Mouse (Mus musculus) forelimb bud, embryonic 11.5 days (tissue): ENCODE results near the gene Myo1g.
A peak's percentile ranks its signal among the peaks of the same experiment; 100 is the strongest.
"Not testable (repeated sequence)": the region's sequence is repeated elsewhere in the genome, so short reads cannot be mapped to it uniquely, and the experiment has no call there.

Experiments
- DNase-seq: peaks from one replicate; pipeline ENCODE4 v3.0.0-alpha.2; 2012; ENCODE audit warnings: low read depth, low spot score

Gene Myo1g

DNA sequence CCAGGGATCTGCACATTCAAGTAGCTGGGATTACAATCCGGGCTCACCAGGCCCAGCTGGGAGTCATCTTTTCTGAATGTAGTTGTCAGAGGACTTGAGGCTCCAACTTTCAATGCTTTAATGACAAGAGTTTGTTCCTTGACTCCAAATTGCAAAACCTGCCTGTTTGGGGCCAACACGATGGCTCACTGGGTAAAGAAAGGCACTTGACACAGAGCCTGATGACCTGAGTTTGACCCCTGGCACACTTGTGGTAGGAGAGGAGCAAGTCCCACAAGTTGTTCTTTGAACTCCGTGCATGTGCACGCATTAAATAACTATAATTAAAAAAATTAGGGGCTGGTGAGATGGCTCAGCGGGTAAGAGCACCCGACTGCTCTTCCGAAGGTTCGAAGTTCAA is 9.2 kb upstream of the Myo1g start:
- no peak for DNase-seq

DNA sequence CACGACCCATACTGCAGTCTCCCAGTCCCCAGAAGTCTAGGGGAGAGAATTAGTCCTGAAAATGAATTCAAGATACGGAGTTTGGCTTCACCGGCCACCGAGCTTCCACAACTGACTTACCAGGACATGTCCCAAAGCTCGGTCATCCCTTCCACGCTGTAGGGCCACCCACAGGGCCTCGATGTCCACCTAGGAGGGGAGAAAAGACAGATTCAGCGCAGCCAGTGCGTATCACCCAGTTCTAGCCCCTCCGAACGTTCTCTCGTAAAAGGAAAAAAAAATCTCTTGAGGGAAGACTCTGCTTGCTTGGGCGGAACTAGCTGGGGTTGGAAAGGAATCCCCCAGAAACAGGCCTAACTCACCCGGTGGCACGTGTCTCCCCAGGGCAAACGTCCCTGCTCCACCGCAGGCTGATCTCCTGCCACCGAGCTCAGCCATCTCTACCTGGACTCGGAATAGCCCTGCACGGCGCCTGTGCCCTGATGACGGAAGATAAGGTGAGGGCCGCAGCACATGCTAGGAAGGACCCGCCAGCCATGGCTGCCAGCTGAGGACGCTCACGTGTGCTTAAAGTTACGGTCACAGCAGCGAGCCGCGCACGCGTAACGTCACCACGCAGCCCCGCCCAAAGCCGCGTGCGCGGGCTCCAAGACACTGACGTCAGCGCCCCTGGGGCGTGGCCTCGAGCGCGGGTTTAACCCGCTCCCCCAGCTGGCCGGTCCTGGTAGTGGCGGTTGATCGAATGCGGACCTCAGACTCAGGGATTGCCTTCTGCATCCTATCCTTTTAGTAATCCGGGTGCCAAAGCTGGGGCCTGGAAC is 7.6 kb upstream of the Myo1g start:
- peak; percentile 98 for DNase-seq

DNA sequence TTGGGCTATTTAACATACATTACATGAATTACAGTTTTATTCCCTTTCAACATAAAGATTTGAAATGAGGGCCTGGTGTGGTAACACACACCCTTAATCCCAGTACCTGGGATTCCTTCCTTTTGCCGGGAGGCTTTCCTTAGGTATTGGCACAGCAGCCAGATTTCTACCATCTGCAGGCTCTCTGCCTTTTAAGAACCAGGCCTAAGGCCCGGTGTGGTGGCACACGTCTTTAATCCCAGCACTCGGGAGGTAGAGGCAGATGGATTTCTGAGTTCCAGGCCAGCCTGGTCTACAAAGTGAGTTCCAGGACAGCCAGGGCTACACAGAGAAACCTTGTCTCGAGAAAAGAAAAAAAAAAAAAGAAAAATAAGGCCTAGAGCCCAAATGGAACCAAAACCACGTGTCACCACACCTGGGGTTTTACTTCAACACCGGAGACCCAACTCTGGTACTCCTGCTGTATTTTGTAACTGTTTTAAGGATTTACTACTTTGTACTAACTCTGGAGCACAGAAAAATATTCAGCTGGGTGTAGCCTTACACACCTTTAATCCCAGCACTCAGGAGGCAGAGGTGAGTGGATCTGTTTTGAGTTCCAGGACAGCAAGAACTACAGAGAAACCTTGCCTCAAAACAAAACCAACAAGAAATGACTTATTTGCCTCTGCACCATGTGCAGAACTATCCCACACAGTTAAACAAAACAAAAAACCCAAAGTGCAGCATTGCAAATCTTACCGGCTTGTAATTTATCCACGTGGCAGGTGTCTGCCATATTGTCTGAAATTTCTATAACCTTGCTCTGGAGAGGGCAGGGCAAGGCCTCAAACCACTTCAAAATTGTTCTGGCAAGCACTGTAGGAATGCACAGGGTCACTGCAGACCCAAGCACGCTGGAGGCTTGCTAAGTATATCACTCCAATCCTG is 6.8 kb upstream of the Myo1g start:
- DNase-seq: no peak

- DNase-seq: not testable (repeated sequence)
Measured at GRCm38 (mm10) chr11:6526526-6527255, 5.9 kb upstream of the Myo1g start.

DNA sequence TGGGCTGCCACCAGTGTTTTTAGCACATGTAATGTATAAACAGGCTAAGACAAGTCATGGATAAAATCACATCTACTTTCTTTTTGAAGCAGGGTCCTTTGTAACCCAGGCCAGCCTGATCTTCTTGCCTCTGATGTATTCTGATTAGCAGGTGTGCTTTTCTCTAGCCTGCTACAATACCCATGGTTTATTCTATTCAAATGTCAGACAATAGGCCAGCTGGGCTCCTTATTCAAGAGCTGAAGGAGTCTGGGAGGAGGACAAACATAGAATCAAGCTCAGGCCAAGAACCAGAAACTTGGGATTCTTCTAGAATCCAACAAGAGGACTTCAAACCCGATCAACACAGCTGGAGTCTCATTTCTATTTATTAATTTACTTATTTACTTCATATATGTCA is 4.5 kb upstream of the Myo1g start:
- DNase-seq: no peak

GRCm38 (mm10) chr11:6524880-6525238 is 4.1 kb upstream of the Myo1g start:
- no peak for DNase-seq

DNA sequence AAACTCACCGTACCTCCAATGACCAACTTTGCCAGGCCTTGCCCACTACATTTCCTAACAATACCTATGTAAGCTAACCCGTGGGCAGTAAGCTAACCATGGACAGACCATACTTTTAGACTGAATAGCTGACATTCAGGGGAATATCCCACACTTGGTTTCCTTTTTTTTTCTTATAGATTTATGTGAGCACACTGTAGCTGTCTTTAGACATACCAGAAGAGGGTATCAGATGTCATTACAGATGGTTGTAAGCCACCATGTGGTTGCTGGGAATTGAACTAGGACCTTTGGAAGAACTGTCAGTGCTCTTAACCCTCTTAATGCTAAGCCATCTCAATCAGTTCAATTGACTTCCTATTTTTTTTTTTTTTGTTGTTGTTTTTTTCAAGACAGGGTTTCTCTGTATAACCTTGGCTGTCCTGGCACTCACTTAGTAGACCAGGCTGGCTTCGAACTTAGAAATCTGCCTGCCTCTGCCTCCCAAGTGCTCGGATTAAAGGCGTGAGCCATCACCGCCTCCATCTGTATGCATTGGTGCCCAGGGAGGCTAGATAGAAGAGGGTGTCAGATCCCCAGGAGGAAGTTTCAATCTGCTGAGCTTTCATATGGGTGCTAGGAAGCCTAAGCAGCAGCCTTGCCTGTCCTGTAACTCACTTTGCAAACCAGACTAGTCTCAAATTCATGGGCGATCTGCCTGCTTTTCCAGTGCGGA is 3.6 kb upstream of the Myo1g start:
- DNase-seq: no peak

DNA sequence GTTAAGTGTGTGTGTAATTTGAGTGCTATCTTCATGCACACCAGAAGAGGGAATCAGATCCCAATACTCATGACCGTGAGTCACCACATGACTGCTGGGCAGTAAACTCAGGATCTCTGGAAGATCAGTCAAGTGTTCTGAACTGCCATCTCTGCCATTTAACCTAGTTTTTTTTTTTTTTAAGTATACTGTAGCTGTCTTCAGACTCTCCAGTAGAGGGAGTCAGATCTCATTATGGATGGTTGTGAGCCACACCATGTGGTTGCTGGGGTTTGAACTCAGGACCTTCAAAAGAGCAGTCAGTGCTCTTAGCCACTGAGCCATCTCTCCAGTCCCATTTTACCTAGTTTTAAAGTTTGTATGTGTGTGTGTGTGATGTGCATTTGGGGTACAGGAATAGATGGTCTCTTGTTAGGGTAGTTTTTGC is 2.9 kb upstream of the Myo1g start:
- DNase-seq: no peak

DNA sequence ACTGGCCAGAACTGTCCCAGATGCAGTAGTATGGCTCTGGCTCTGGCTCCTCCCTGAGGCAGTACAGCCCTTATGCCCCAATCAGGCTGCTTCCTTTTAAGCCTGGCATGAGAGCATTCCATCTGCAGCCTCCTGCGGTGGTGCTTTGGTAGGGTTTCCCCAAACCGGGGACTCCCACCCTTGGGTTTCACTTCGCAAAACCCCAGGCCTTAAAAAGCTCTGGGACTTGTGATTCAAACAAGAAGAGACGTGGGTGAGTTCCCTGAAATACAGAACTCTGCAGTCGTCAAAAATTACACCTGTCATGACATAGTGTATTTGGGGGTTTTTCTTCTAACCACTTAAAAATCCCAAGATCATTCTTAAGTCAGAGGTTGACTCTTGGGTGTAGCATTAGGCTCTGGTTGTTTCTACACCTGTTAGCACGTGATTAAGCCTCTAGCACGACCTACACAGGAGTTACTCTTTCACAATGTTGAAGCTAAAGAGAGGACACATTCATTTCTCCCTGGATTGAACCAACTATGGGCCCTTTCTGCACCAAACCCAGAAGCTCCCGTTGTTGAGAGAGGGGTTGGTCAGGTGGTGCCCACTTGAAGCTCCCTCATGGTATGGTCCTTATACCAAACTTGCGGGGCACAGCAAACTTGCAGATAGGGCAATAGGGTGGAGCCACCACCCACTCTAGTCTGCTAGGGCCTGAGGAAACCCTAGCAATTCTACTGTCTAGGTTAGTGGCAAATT is 2.2 kb upstream of the Myo1g start:
- DNase-seq: no peak

DNA sequence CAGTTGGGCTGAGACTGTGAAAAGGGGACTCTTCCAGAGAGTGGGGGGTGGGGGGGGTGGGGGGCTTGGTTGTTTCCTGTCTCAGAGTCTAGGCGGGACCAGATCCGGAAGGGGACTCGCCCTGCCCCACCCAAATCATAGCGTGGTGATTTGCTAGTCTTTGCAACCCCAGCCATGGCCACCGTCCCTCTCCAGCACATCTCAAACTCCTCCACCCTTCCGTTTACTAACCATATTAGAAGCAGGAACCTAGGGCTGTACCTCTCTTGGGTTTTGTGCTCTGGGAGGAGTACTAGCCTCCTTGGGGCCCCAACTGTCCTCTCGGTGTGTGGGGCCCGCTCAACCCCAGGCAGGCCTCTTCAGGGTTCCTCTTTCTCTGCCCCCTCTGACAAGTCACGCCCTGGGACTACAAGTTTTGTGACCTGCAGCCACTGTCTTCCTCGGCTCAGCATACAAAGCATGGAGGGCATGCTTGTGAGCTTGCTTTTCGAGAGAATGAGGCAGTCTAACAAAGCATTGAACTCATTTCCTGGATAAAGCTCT is 1.2 kb downstream of the Myo1g start:
- DNase-seq: no peak

- DNase-seq: no peak
Measured at GRCm38 (mm10) chr11:6514837-6515236, 5.9 kb downstream of the Myo1g start.

DNA sequence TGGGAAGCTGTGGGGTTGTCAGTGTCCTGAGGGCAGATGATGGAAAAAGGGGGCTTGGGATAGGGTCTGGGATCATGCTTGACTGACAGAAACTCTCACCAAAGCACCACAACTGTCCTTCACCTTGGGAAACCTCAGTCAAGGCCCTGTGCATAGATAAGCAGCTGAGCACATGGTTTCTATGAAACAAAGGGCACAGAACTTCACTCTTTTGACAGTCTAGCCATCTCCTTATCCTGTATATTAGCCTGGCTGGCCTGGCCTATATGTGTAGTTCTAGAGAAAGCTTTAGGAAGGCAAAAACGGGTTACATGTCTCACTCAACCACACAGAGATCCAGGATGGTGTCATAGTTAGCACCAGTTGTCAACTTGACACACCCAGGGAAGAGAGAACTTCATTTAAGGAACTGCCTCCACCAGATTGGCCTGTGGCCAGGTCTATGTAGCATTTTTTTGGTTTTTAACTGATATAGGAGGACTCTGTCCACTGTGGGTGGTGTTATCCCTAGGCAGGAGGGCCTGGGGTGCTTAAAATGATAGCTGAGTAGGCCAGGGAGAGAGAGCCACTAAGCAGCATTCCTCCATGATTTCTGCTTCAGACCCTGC is 12.4 kb downstream of the Myo1g start:
- no peak for DNase-seq

- no peak for DNase-seq
Measured at GRCm38 (mm10) chr11:6506516-6506915, 14.2 kb downstream of the Myo1g start.

GRCm38 (mm10) chr11:6504689-6505088 is 16.1 kb downstream of the Myo1g start:
- no peak for DNase-seq

DNA sequence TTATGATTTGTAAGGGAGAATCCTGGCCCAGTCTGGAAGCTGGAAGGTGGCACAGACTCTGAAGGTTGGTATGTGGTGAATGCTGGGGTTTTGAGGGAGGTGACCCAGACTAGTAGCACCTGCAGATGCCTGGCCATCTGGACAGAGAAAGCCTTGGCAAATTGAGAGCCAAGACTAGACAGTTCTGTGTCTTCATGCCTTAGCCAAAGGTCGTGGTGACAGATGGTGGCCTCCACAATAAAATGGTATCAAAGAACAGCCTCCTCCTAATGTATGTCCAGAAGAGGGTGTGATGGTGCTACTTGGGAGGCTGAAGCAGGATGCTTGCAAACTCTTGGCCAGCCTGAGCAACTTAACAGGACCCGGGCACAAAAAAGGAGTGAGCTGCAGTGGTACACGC is 16.5 kb downstream of the Myo1g start:
- no peak for DNase-seq

DNA sequence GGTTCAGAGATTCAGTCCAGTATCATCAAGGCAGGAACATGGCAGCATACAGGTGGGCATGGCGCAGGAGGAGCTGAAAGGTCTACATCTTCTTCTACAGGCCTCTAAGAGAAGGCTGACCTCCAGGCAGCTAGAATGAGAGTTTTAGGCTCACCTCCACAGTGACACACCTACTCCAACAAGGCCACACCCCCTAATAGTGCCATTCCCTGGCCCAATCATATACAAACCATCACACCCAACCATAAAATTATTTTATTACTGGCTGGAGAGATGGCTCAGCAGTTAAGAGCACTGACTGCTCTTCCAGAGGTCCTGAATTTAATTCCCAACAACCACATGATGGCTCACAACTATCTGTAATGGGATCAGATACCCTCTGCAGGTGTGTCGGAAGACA is 18.3 kb downstream of the Myo1g start:
- DNase-seq: no peak

DNA sequence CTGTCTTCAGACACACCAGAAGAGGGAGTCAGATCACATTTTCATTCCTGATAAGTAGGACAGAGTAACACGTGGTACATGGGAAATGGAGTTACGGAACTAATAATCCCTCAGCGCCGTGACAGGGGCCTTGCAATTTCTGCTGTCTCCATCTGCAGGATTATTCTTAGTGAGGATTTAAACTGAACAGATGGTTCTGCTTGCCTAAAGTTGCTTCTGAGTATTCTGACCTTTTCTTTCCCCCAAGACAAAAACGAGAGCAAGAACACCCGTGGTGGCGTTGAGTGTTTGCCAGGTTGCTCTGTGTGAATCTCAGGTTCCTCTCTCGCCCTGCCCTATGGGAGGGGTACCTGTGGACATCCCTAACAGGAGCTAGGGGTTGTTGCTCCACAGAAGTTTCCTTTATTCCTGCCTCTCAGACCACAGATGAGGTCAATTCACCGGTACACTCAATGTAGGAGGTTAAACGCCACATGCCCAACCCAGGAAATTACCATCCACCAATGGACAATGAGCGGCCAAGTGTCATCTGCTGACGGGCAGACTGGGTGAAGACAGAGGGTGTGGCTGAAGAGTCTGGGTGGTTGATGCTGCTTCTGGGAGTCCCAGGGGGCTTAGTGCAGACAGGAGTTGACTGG is 23.3 kb downstream of the Myo1g start:
- no peak for DNase-seq

- no peak for DNase-seq
Measured at GRCm38 (mm10) chr11:6489691-6490503, 30.9 kb downstream of the Myo1g start.

DNA sequence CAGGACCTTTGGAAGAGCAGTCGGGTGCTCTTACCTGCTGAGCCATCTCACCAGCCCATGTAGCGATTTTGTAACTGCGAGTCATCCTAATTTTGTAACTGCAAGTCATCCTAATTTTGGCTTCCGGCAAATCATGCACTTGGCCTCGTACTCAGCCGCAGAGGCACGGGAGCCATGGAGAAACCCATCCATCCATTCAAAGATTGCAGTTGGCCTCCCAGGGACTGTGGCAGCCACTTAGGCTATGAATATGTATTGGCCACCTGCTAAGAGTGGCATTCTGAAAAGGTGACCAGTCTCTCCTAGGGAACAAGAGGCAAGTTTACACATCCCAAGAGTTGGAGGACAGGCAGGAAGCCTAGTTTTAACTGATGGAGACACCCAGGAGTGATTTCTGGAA is 31.5 kb downstream of the Myo1g start:
- no peak for DNase-seq
